Mouse (Mus musculus) ES-Bruce4 (cell line): ENCODE data around the gene Phactr4.

Source experiments
- CTCF ChIP-seq: IDR thresholded peaks from one replicate; pipeline ENCODE4 v1.8.1; 2011; ENCODE audit warnings: low read depth, low read length
- EP300 ChIP-seq: IDR thresholded peaks from 2 replicates; pipeline ENCODE4 v1.6.1; 2011; ENCODE audit warnings: low read depth, low read length; ENCODE audit not compliant: insufficient read depth
- POLR2A ChIP-seq: IDR thresholded peaks from one replicate; pipeline ENCODE4 v1.8.1; 2011; ENCODE audit warnings: low read length; ENCODE audit not compliant: insufficient read depth

GRCm38 (mm10) chr4:132444516-132444915 lies 22.2 kb upstream of the Phactr4 start:
- TF ChIP-seq CTCF, result no peak
- TF ChIP-seq POLR2A, result no peak
- TF ChIP-seq EP300, result no peak
